In the genomic region with DNA sequence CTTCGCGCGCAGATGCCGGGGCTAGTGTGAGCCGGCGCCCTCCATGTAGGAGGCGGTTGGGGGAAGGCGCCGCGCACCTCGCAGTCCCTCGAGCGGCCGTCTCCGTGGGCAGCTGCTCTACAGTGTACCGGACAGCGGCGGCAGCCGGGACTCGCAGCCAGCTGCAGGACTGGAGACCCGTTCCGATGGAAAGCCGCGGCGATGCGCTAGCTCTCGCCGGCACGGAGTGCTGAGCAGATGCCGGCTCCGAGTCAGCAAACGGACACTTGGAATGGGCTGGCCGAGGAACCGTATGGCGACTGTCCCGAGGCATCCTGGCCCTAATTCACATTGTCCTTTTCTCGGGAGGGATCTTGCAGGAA, we compare ENCODE assay signal across 11 mouse cellular contexts. TPM values are rescaled to one million over a fixed set of nuclear protein-coding genes. Genes with fewer than 3 reads are reported as not detected.
DNase-seq lines count a peak whose midpoint lies in the region; ATAC-seq and TF ChIP-seq lines count a peak whose summit lies in the region.
"Had no signal": no experiment of that assay in that cellular context is flagged by ENCODE, and none has a peak within 500 bp of the region (broad histone marks: within the 10 kb centered on the region; RNA-seq: fewer than 3 reads in every experiment).

No protein-coding gene starts in this region.

- peak overlapping the region; percentile 44 for H3K4me2 ChIP-seq in forebrain, postnatal 0 days (ENCODE audit: low read depth)
- peak overlapping the region; percentile 44 for H3K4me2 ChIP-seq in liver, embryonic 15.5 days

- no peak overlapping the region for H3K9ac ChIP-seq in forebrain, postnatal 0 days
- H3K9ac ChIP-seq in liver, embryonic 15.5 days: no peak overlapping the region

- under 1% methylated on average over 33 of the region's 37 CpGs for WGBS in forebrain, postnatal 0 days
- WGBS in liver, embryonic 15.5 days (ENCODE audit: insufficient replicate concordance): under 1% methylated on average over 37 of the region's 37 CpGs

- no peak for ATAC-seq in forebrain, postnatal 0 days
- no peak for ATAC-seq in liver, embryonic 15.5 days (ENCODE audit: insufficient read depth)

- no peak overlapping the region for H3K27ac ChIP-seq in gastrocnemius, adult 2 months
- no peak overlapping the region for H3K27ac ChIP-seq in forebrain, postnatal 0 days (ENCODE audit: low read depth, low read length)
- no peak overlapping the region for H3K27ac ChIP-seq in liver, embryonic 15.5 days (replicated peaks)

- H3K9me3 ChIP-seq in E14TG2a.4 (ENCODE audit: low read length): no peaks in the 10 kb centered on the region; the same call in 1 of the 2 replicates
- H3K9me3 ChIP-seq in forebrain, postnatal 0 days (ENCODE audit: low read length): no peaks in the 10 kb centered on the region
- no peaks in the 10 kb centered on the region for H3K9me3 ChIP-seq in liver, embryonic 15.5 days (replicated peaks)

- intact Hi-C loops in gastrocnemius, adult 2 months (cut with DNase I): no loop called here
- intact Hi-C loops in left cerebral cortex, postnatal 10 days (cut with DNase I): loop anchor here (10.0 kb wide), 1 partner anchor 1958 kb away; a partner anchor contains a TSS

- peaks cover 93% of the 10 kb centered on the region for H3K27me3 ChIP-seq in E14TG2a.4 (ENCODE audit: insufficient read depth, low read length)
- peaks cover 94% of the 10 kb centered on the region for H3K27me3 ChIP-seq in forebrain, postnatal 0 days (ENCODE audit: insufficient read depth, low read length)
- peaks cover 99% of the 10 kb centered on the region for H3K27me3 ChIP-seq in liver, embryonic 15.5 days

- no peak for TF ChIP-seq CTCF in gastrocnemius, adult 2 months (IDR thresholded peaks at IDR 0.05)
- no peak for TF ChIP-seq CTCF in E14TG2a.4 (conservative IDR thresholded peaks at IDR 0.05; ENCODE audit: low read length)
- TF ChIP-seq CTCF in forebrain, postnatal 0 days (IDR thresholded peaks at IDR 0.05; ENCODE audit: low read depth): no peak

- peaks cover 18% of the 10 kb centered on the region for H3K4me1 ChIP-seq in E14TG2a.4 (replicated peaks; ENCODE audit: low read depth, low read length)
- no peaks in the 10 kb centered on the region for H3K4me1 ChIP-seq in forebrain, postnatal 0 days (ENCODE audit: insufficient read depth)
- peaks cover 9% of the 10 kb centered on the region for H3K4me1 ChIP-seq in liver, embryonic 15.5 days (replicated peaks)

- H3K36me3 ChIP-seq in E14TG2a.4 (ENCODE audit: insufficient read depth, low read length): no peaks in the 10 kb centered on the region
- H3K36me3 ChIP-seq in forebrain, postnatal 0 days (ENCODE audit: insufficient read depth): no peaks in the 10 kb centered on the region
- no peaks in the 10 kb centered on the region for H3K36me3 ChIP-seq in liver, embryonic 15.5 days (replicated peaks)

- no peak for DNase-seq in gastrocnemius, adult 2 months
- no peak for DNase-seq in gastrocnemius, postnatal 25 days
- no peak for DNase-seq in forebrain, postnatal 0 days
- DNase-seq in ovary, postnatal 36 days (ENCODE audit: low spot score): no peak
- DNase-seq in ovary, postnatal 14 days (ENCODE audit: low spot score): no peak
- DNase-seq in left cerebral cortex, postnatal 10 days (ENCODE audit: extremely low spot score in 1 of 2, low spot score in 2 of 2): no peak

- peak overlapping the region; percentile 67 for H3K4me3 ChIP-seq in gastrocnemius, adult 2 months
- H3K4me3 ChIP-seq in E14TG2a.4 (replicated peaks; ENCODE audit: low read length): peak overlapping the region; percentile 39
- peak overlapping the region; percentile 17; the same call in 1 of the 2 replicates for H3K4me3 ChIP-seq in forebrain, postnatal 0 days (ENCODE audit: low read depth, low read length)
- peak overlapping the region; percentile 21 for H3K4me3 ChIP-seq in liver, embryonic 15.5 days (replicated peaks)
- H3K4me3 ChIP-seq: myocyte had no signal

RNA-seq across cellular contexts. Expression of a gene that starts 3.4 kb away (rescaled TPM):
- not detected for total RNA-seq in gastrocnemius, adult 2 months (2021)
- not detected for total RNA-seq in gastrocnemius, postnatal 25 days (2021)
- 1.1 TPM in 1 of 2 replicates, not detected in the other for total RNA-seq in forebrain, postnatal 0 days (2014; rRNA removed)
- not detected in 2 replicates for polyA plus RNA-seq in forebrain, postnatal 0 days (2015; fragmentation: Nextera tagmentation; extraction: Ambion mirVana)
- polyA plus RNA-seq in liver, embryonic 15.5 days (2015; fragmentation: Nextera tagmentation; extraction: Ambion mirVana): not detected in 2 replicates
- total RNA-seq in left cerebral cortex, postnatal 10 days (2021): not detected
- total RNA-seq: adrenal gland, adult 18-20 months had no signal
- polyA plus RNA-seq: large intestine, adult 2 months; myocyte had no signal

Comparison
In these comparisons a context has a peak if more than half of its experiments do, and no peak if none do; other contexts are left out.
1. H3K4me3 ChIP-seq: peak in every context shown above with its lines; median percentile 67 in gastrocnemius, adult 2 months; 39 in E14TG2a.4; 21 in liver, embryonic 15.5 days; 17 in forebrain, postnatal 0 days.